Mouse (Mus musculus) heart, embryonic 11.5 days (tissue): ENCODE measurements around the gene Bri3bp. TPM values are rescaled to one million over a fixed set of nuclear protein-coding genes. Genes with fewer than 3 reads are reported as not detected.

Source experiments
- ATAC-seq: fragments of 200-750 bp; cut with Nextera tagmentation; replicated peaks from 2 replicates; pipeline ENCODE4 v1.8.0; 2017; ENCODE audit warnings: moderate library complexity; ENCODE audit not compliant: insufficient number of reproducible peaks, low FRiP score, low TSS enrichment
- H3K27ac ChIP-seq: fragments of 300-500 bp; sonication (generic); 2 replicates; pipeline ENCODE4 v1.5.1; 2014; ENCODE audit warnings: mild to moderate bottlenecking, low read depth, low read length
- H3K27me3 ChIP-seq: fragments of 300-500 bp; sonication (generic); 2 replicates; pipeline ENCODE4 v1.6.1; 2014; ENCODE audit warnings: mild to moderate bottlenecking, low read length, mixed read lengths; ENCODE audit not compliant: control insufficient read depth, insufficient read depth
- H3K36me3 ChIP-seq: fragments of 300-500 bp; sonication (generic); 2 replicates; pipeline ENCODE4 v1.6.1; 2014; ENCODE audit warnings: mild to moderate bottlenecking, low read length, moderate library complexity, mixed read lengths; ENCODE audit not compliant: control insufficient read depth, insufficient read depth
- H3K4me1 ChIP-seq: fragments of 300-500 bp; sonication (generic); 2 replicates; pipeline ENCODE4 v1.6.1; 2014; ENCODE audit warnings: low read length; ENCODE audit not compliant: control insufficient read depth, insufficient read depth
- H3K4me2 ChIP-seq: fragments of 300-500 bp; sonication (generic); 2 replicates; pipeline ENCODE4 v1.6.1; 2014; ENCODE audit warnings: mild to moderate bottlenecking, moderate library complexity
- H3K4me3 ChIP-seq: fragments of 300-500 bp; sonication (generic); 2 replicates; pipeline ENCODE4 v1.5.1; 2014; ENCODE audit warnings: low read depth, low read length
- H3K9ac ChIP-seq: fragments of 300-500 bp; sonication (generic); 2 replicates; pipeline ENCODE4 v1.6.1; 2014; ENCODE audit warnings: mild to moderate bottlenecking, low read depth, low read length, moderate library complexity
- H3K9me3 ChIP-seq: fragments of 300-500 bp; sonication (generic); replicated peaks from 2 replicates; pipeline ENCODE4 v1.6.1; 2016; ENCODE audit warnings: low read length; ENCODE audit not compliant: control insufficient read depth
- WGBS: fragments of 180-500 bp; shearing (Covaris S2); extraction: QIAGEN DNeasy Blood & Tissue Kit; methylation state at CpG from one replicate; pipeline ENCODE4 v1.1.7; 2014; ENCODE audit not compliant: insufficient replicate concordance; 5-methylcytosine and 5-hydroxymethylcytosine counted together
- polyA plus RNA-seq: library from polyadenylated mRNA; unstranded; fragments of >200 nt; fragmentation: Nextera tagmentation; extraction: Ambion mirVana; gene quantifications from 2 replicates; pipeline ENCODE4 v1.2.1, GENCODE M21; 2014

The Bri3bp gene
- polyA plus RNA-seq, 1 experiment from 2014 or later: 32.7 TPM

- Histone ChIP-seq H3K27me3 (no peaks in the 10 kb centered on the region), H3K9ac (no peak overlapping the region), H3K4me3 (no peak overlapping the region), H3K4me1 (no peaks in the 10 kb centered on the region), H3K4me2 (no peak overlapping the region), H3K9me3 (no peaks in the 10 kb centered on the region), H3K27ac (no peak overlapping the region), H3K36me3 (peaks cover 9% of the 10 kb centered on the region)
- no peak for ATAC-seq
- WGBS: 91% methylated on average over 9 of the region's 9 CpGs
These were observed 11.2 kb downstream of the Bri3bp start for GRCm38 (mm10) chr5:125452573-125452972.

GRCm38 (mm10) chr5:125456100-125456499 lies 14.7 kb downstream of the Bri3bp start:
- H3K9me3 ChIP-seq: no peaks in the 10 kb centered on the region
- H3K9ac ChIP-seq: no peak overlapping the region
- no peak overlapping the region for H3K27ac ChIP-seq
- H3K36me3 ChIP-seq: peaks cover 7% of the 10 kb centered on the region
- no peak overlapping the region for H3K4me3 ChIP-seq
- ATAC-seq: no peak
- no peaks in the 10 kb centered on the region for H3K27me3 ChIP-seq
- 82% methylated on average over 6 of the region's 6 CpGs for WGBS
- no peaks in the 10 kb centered on the region for H3K4me1 ChIP-seq
- no peak overlapping the region for H3K4me2 ChIP-seq

- 82% methylated on average over 6 of the region's 6 CpGs for WGBS
- Histone ChIP-seq H3K9me3 (no peaks in the 10 kb centered on the region), H3K36me3 (peaks cover 7% of the 10 kb centered on the region), H3K27ac (no peak overlapping the region), H3K4me2 (no peak overlapping the region), H3K4me1 (no peaks in the 10 kb centered on the region), H3K4me3 (no peak overlapping the region), H3K27me3 (no peaks in the 10 kb centered on the region), H3K9ac (no peak overlapping the region)
- no peak for ATAC-seq
These were observed 16.2 kb downstream of the Bri3bp start for GRCm38 (mm10) chr5:125457538-125457937.

- Histone ChIP-seq H3K4me3 (no peak overlapping the region), H3K36me3 (no peaks in the 10 kb centered on the region), H3K9ac (no peak overlapping the region), H3K27me3 (no peaks in the 10 kb centered on the region), H3K4me1 (0 out of 2 replicates have a peak, but pooled peaks cover 2% of the 10 kb centered on the region), H3K27ac (no peak overlapping the region), H3K9me3 (no peaks in the 10 kb centered on the region), H3K4me2 (no peak overlapping the region)
- no peak for ATAC-seq
- WGBS: 82% methylated on average over 3 of the region's 3 CpGs
These were observed 19.2 kb downstream of the Bri3bp start for GRCm38 (mm10) chr5:125460574-125460973.

- 43% methylated on average over 10 of the region's 10 CpGs for WGBS
- Histone ChIP-seq H3K36me3 (no peaks in the 10 kb centered on the region), H3K4me1 (0 out of 2 replicates have a peak, but pooled peaks cover 2% of the 10 kb centered on the region), H3K27me3 (no peaks in the 10 kb centered on the region), H3K27ac (no peak overlapping the region), H3K9me3 (no peaks in the 10 kb centered on the region), H3K4me2 (no peak overlapping the region), H3K9ac (0 out of 2 replicates have a peak overlapping the region, but pooled peaks have one; percentile 10), H3K4me3 (no peak overlapping the region)
- ATAC-seq: no peak
These were observed 20.6 kb downstream of the Bri3bp start for GRCm38 (mm10) chr5:125461868-125462445.

- peak overlapping the region; percentile 67 for H3K4me2 ChIP-seq
- H3K27ac ChIP-seq: peak overlapping the region; percentile 7; the same call in 1 of the 2 replicates
- no peak overlapping the region for H3K9ac ChIP-seq
- 0 out of 2 replicates have a peak, but pooled peaks cover 2% of the 10 kb centered on the region for H3K4me1 ChIP-seq
- ATAC-seq: no peak
- H3K27me3 ChIP-seq: no peaks in the 10 kb centered on the region
- WGBS: 40% methylated on average over 7 of the region's 7 CpGs
- no peak overlapping the region for H3K4me3 ChIP-seq
- H3K36me3 ChIP-seq: no peaks in the 10 kb centered on the region
- no peaks in the 10 kb centered on the region for H3K9me3 ChIP-seq
These were observed 23.8 kb downstream of the Bri3bp start for GRCm38 (mm10) chr5:125465192-125465591.

- Histone ChIP-seq H3K36me3 (no peaks in the 10 kb centered on the region), H3K27ac (no peak overlapping the region), H3K4me1 (0 out of 2 replicates have a peak, but pooled peaks cover 2% of the 10 kb centered on the region), H3K9me3 (no peaks in the 10 kb centered on the region), H3K4me3 (peak overlapping the region; percentile 34), H3K4me2 (peak overlapping the region; percentile 67), H3K27me3 (no peaks in the 10 kb centered on the region), H3K9ac (peak overlapping the region; percentile 47; the same call in 1 of the 2 replicates)
- peak; percentile 99 for ATAC-seq
- WGBS: under 1% methylated on average over 25 of the region's 25 CpGs
These were observed 24.3 kb downstream of the Bri3bp start for GRCm38 (mm10) chr5:125465701-125466106.

GRCm38 (mm10) chr5:125466483-125466882 lies 25.1 kb downstream of the Bri3bp start:
- H3K9me3 ChIP-seq: no peaks in the 10 kb centered on the region
- peak overlapping the region; percentile 67; the same call in 1 of the 2 replicates for H3K4me2 ChIP-seq
- H3K27me3 ChIP-seq: no peaks in the 10 kb centered on the region
- H3K4me3 ChIP-seq: no peak overlapping the region
- H3K36me3 ChIP-seq: no peaks in the 10 kb centered on the region
- no peak overlapping the region for H3K9ac ChIP-seq
- WGBS: 92% methylated on average over 5 of the region's 5 CpGs
- no peak overlapping the region for H3K27ac ChIP-seq
- 0 out of 2 replicates have a peak, but pooled peaks cover 2% of the 10 kb centered on the region for H3K4me1 ChIP-seq
- ATAC-seq: no peak

GRCm38 (mm10) chr5:125467261-125467660 lies 25.9 kb downstream of the Bri3bp start:
- Histone ChIP-seq H3K4me1 (0 out of 2 replicates have a peak, but pooled peaks cover 2% of the 10 kb centered on the region), H3K4me3 (no peak overlapping the region), H3K9ac (no peak overlapping the region), H3K9me3 (no peaks in the 10 kb centered on the region), H3K4me2 (no peak overlapping the region), H3K36me3 (no peaks in the 10 kb centered on the region), H3K27ac (no peak overlapping the region), H3K27me3 (no peaks in the 10 kb centered on the region)
- 84% methylated on average over 14 of the region's 14 CpGs for WGBS
- ATAC-seq: no peak
